Mouse (Mus musculus): ENCODE measurements at regions not wholly inside any gene's neighbourhood (a gene's known extent, or its start where the extent isn't known, plus 50 kb on each side); places are given as distances from the start of the nearest gene placed in this dataset.

- no peak for DNase-seq (ENCODE audit: low read depth, low spot score)
These were observed 122.5 kb upstream of the Maf start for GRCm38 (mm10) chr8:115830012-115830662.

GRCm38 (mm10) chr8:115826516-115826915 is 118.9 kb upstream of the Maf start:
- DNase-seq (ENCODE audit: low read depth, low spot score): no peak

GRCm38 (mm10) chr8:115825899-115826502 is 118.4 kb upstream of the Maf start:
- no peak for DNase-seq (ENCODE audit: low read depth, low spot score)

GRCm38 (mm10) chr8:115824478-115824785 is 116.8 kb upstream of the Maf start:
- no peak for DNase-seq (ENCODE audit: low read depth, low spot score)

- no peak for DNase-seq (ENCODE audit: low read depth, low spot score)
These were observed 116.3 kb upstream of the Maf start for GRCm38 (mm10) chr8:115823673-115824477.

- no peak for DNase-seq (ENCODE audit: low read depth, low spot score)
These were observed 105.8 kb upstream of the Maf start for GRCm38 (mm10) chr8:115813426-115813825.

GRCm38 (mm10) chr8:115806579-115806978 is 99.0 kb upstream of the Maf start:
- DNase-seq (ENCODE audit: low read depth, low spot score): peak; percentile 10

GRCm38 (mm10) chr8:115806139-115806538 is 98.5 kb upstream of the Maf start:
- DNase-seq (ENCODE audit: low read depth, low spot score): no peak

GRCm38 (mm10) chr8:115793587-115793986 is 86.0 kb upstream of the Maf start:
- DNase-seq (ENCODE audit: low read depth, low spot score): no peak

- no peak for DNase-seq (ENCODE audit: low read depth, low spot score)
These were observed 80.8 kb upstream of the Maf start for GRCm38 (mm10) chr8:115788421-115788820.

- no peak for DNase-seq (ENCODE audit: low read depth, low spot score)
These were observed 78.6 kb upstream of the Maf start for GRCm38 (mm10) chr8:115786185-115786584.

- DNase-seq (ENCODE audit: low read depth, low spot score): no peak
These were observed 78.2 kb upstream of the Maf start for GRCm38 (mm10) chr8:115785769-115786168.

- DNase-seq (ENCODE audit: low read depth, low spot score): no peak
These were observed 75.8 kb upstream of the Maf start for GRCm38 (mm10) chr8:115783364-115783763.

- DNase-seq (ENCODE audit: low read depth, low spot score): no peak
These were observed 70.8 kb upstream of the Maf start for GRCm38 (mm10) chr8:115778433-115778832.

GRCm38 (mm10) chr8:115771060-115771459 is 63.5 kb upstream of the Maf start:
- DNase-seq (ENCODE audit: low read depth, low spot score): no peak

- DNase-seq (ENCODE audit: low read depth, low spot score): no peak
These were observed 61.0 kb upstream of the Maf start for GRCm38 (mm10) chr8:115768631-115769030.

- DNase-seq (ENCODE audit: low read depth, low spot score): no peak
These were observed 58.8 kb upstream of the Maf start for GRCm38 (mm10) chr8:115766218-115766898.

GRCm38 (mm10) chr8:115764551-115764950 is 57.0 kb upstream of the Maf start:
- DNase-seq (ENCODE audit: low read depth, low spot score): no peak

GRCm38 (mm10) chr8:115758011-115758410 is 50.4 kb upstream of the Maf start:
- DNase-seq (ENCODE audit: low read depth, low spot score): no peak
